Mouse (Mus musculus) activated CD4-positive, CD25-positive, alpha-beta regulatory T cell, adult 9 weeks (primary cell): Measurements from ENCODE around the gene Ppil4. TPM values are rescaled to one million over a fixed set of nuclear protein-coding genes. Genes with fewer than 3 reads are reported as not detected.

ENCODE experiments used
- polyA plus RNA-seq: library from polyadenylated mRNA; unstranded; fragments of 100-300 nt; shearing (Covaris generic); gene quantifications from one replicate; pipeline ENCODE4 v1.2.1, GENCODE M21; 2017

The Ppil4 gene
- 101 TPM for polyA plus RNA-seq

GRCm38 (mm10) chr10:7792751-7793385 lies at the start of gene Ppil4, which contains the start of gene Ginm1:
TSS of gene Ppil4 (plus strand) at chr10:7792891.
TSS of gene Ginm1 (minus strand) at chr10:7792824.

GRCm38 (mm10) chr10:7832171-7832676 lies 39.5 kb downstream of the Ppil4 start, which contains the start of gene Zc3h12d:
TSS of gene Zc3h12d (plus strand) at chr10:7832470.

Other genes with a start within 250 kb of the Ppil4 start
- gene Lrp11, start 203.1 kb upstream of the Ppil4 start, polyA plus RNA-seq: 0.13 TPM
- 21.6 TPM for gene Nup43, start 125.4 kb upstream of the Ppil4 start, polyA plus RNA-seq
- gene Pcmt1, start 111.8 kb upstream of the Ppil4 start, polyA plus RNA-seq: 112 TPM
- gene Lats1, start 111.7 kb upstream of the Ppil4 start, polyA plus RNA-seq: 3.4 TPM
- 99.9 TPM for gene Katna1, start 66.9 kb upstream of the Ppil4 start, polyA plus RNA-seq
- 59.6 TPM for gene Ginm1, start 67 bp upstream of the Ppil4 start, polyA plus RNA-seq
- 23.4 TPM for gene Zc3h12d, start 39.6 kb downstream of the Ppil4 start, polyA plus RNA-seq
- gene Tab2, start 163.3 kb downstream of the Ppil4 start, polyA plus RNA-seq: 15.8 TPM